Mouse (Mus musculus): ENCODE measurements at regions not wholly inside any gene's neighbourhood (a gene's known extent, or its start where the extent isn't known, plus 50 kb on each side); places are given as distances from the start of the nearest gene placed in this dataset.

DNA sequence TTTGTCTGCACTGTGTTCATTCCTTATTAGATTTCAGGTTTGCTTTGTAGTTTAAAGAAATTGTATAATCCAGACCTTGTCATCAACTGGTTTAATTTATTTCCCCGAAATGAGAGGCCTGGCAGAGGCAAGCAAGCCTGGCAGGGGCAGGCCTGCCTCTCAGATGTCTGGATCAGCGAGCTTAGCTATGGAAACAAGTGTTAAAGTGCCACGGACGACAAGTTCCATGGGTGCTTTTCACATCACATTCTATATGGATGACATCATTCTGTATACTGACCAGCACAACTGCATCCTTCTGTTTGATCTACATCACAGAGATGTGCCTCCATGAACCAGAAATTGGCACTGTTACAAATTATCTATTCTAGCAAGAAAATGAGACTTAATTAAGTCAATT lies 312.5 kb downstream of the Olfr1505 start:
- no peaks in the 10 kb centered on the region for H3K4me1 ChIP-seq (replicated peaks; ENCODE audit: control insufficient read depth, insufficient read depth, low read length)
- no peak overlapping the region for H3K27ac ChIP-seq (ENCODE audit: low read depth, low read length)
- H3K36me3 ChIP-seq (ENCODE audit: control insufficient read depth, insufficient read depth, low read length), result no peaks in the 10 kb centered on the region
- H3K9me3 ChIP-seq (ENCODE audit: control insufficient read depth, low read length), result no peaks in the 10 kb centered on the region
- no peak overlapping the region for H3K9ac ChIP-seq (ENCODE audit: low read length)
- H3K4me3 ChIP-seq (ENCODE audit: low read depth, low read length), result no peak overlapping the region
- DNase-seq (ENCODE audit: low spot score), result no peak
- no peak overlapping the region for H3K4me2 ChIP-seq (ENCODE audit: low read depth, low read length, severe bottlenecking)
- no peak for ATAC-seq (replicated peaks; ENCODE audit: low FRiP score)
- no peaks in the 10 kb centered on the region for H3K27me3 ChIP-seq (ENCODE audit: control insufficient read depth, insufficient read depth, low read length)
- 40% methylated on average over 4 of the region's 4 CpGs for WGBS

DNA sequence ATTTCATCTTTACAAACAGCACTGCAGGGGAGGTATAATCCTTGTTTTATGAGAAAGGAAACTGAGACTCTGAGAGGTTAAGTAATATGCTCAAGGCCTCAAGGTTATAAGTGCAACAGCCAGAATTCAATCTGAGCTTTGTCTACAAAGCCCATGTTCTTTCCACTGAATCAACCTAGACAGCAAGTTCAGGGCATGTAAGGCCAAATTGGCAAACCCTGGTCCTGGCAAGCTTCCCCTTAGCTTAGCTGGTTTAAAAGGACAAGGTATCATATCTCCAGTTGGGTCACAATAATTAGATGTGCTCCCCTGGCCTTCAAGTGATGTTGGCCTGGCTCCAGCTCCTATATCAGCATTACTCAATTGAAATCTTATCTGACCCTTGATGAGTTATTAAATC lies 313.2 kb downstream of the Olfr1505 start:
- no peak overlapping the region for H3K4me3 ChIP-seq (ENCODE audit: low read depth, low read length)
- no peaks in the 10 kb centered on the region for H3K36me3 ChIP-seq (ENCODE audit: control insufficient read depth, insufficient read depth, low read length)
- no peak for DNase-seq (ENCODE audit: low spot score)
- no peak overlapping the region for H3K27ac ChIP-seq (ENCODE audit: low read depth, low read length)
- no peaks in the 10 kb centered on the region for H3K4me1 ChIP-seq (replicated peaks; ENCODE audit: control insufficient read depth, insufficient read depth, low read length)
- no peak for ATAC-seq (replicated peaks; ENCODE audit: low FRiP score)
- H3K4me2 ChIP-seq (ENCODE audit: low read depth, low read length, severe bottlenecking), result no peak overlapping the region
- H3K9ac ChIP-seq (ENCODE audit: low read length), result no peak overlapping the region
- H3K9me3 ChIP-seq (ENCODE audit: control insufficient read depth, low read length), result no peaks in the 10 kb centered on the region
- no peaks in the 10 kb centered on the region for H3K27me3 ChIP-seq (ENCODE audit: control insufficient read depth, insufficient read depth, low read length)

DNA sequence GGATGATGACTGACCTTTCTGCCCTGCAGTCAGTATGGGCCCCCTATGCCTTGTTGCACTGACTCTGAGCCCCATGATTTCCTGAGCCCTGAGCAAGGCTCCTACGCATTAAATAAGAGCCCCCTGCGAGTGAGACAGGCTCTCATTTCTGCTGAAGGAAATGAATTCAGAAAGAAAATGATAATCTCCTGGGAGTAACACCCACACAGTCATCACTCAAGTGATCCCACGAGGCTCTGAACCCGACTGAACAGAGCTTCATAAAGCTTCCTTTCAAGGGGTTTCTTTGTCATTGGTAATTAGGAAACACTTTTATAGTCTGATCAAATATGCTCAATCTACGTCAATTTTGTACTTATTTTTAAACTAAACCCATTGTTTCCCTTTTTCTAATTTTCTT lies 330.2 kb downstream of the Olfr1505 start:
- Histone ChIP-seq H3K9me3 (ENCODE audit: control insufficient read depth, low read length) (no peaks in the 10 kb centered on the region), H3K4me3 (ENCODE audit: low read depth, low read length) (no peak overlapping the region), H3K4me1 (replicated peaks; ENCODE audit: control insufficient read depth, insufficient read depth, low read length) (peaks cover 14% of the 10 kb centered on the region), H3K27ac (ENCODE audit: low read depth, low read length) (no peak overlapping the region), H3K36me3 (ENCODE audit: control insufficient read depth, insufficient read depth, low read length) (no peaks in the 10 kb centered on the region), H3K9ac (ENCODE audit: low read length) (no peak overlapping the region), H3K4me2 (ENCODE audit: low read depth, low read length, severe bottlenecking) (no peak overlapping the region), H3K27me3 (ENCODE audit: control insufficient read depth, insufficient read depth, low read length) (peaks cover 33% of the 10 kb centered on the region)
- ATAC-seq (replicated peaks; ENCODE audit: low FRiP score) (no peak), DNase-seq (ENCODE audit: low spot score) (no peak)
- WGBS, result 30% methylated on average over 5 of the region's 5 CpGs

DNA sequence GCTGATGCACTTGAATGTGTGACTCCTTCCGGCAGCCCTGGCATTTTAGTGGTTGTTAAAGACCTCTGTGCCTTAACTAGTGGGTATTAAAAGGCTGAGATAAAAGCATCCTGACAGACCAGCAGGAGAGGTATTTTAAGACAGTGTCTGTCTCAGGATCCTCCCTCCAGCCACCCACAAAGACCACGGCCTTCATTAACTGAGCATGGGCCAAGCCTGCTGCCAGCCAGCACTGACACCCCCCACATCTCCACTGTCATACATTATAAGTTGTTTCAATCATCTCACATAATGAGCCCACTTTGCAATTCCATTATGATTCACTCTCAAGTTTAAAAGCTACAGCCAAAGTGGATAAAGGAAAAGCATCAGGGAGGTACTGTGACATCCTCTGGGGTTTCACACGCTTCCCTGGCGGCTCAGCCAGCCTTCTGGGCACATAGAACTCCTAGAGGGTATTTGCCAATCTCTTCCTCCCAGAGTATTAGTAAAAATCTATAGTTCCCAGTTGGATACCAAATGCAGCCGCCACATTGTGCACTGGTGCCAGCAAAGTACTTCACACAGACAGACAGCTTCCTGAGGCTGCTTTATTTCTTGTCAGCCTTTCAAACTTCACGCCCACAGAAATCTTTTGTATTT lies 333.8 kb downstream of the Olfr1505 start:
- 51% methylated on average over 6 of the region's 6 CpGs for WGBS
- Histone ChIP-seq H3K4me3 (ENCODE audit: low read depth, low read length) (no peak overlapping the region), H3K36me3 (ENCODE audit: control insufficient read depth, insufficient read depth, low read length) (no peaks in the 10 kb centered on the region), H3K9ac (ENCODE audit: low read length) (no peak overlapping the region), H3K27ac (ENCODE audit: low read depth, low read length) (no peak overlapping the region), H3K27me3 (ENCODE audit: control insufficient read depth, insufficient read depth, low read length) (peaks cover 21% of the 10 kb centered on the region), H3K4me1 (replicated peaks; ENCODE audit: control insufficient read depth, insufficient read depth, low read length) (peaks cover 7% of the 10 kb centered on the region), H3K4me2 (ENCODE audit: low read depth, low read length, severe bottlenecking) (no peak overlapping the region), H3K9me3 (ENCODE audit: control insufficient read depth, low read length) (no peaks in the 10 kb centered on the region)
- DNase-seq (ENCODE audit: low spot score) (no peak), ATAC-seq (replicated peaks; ENCODE audit: low FRiP score) (no peak)

DNA sequence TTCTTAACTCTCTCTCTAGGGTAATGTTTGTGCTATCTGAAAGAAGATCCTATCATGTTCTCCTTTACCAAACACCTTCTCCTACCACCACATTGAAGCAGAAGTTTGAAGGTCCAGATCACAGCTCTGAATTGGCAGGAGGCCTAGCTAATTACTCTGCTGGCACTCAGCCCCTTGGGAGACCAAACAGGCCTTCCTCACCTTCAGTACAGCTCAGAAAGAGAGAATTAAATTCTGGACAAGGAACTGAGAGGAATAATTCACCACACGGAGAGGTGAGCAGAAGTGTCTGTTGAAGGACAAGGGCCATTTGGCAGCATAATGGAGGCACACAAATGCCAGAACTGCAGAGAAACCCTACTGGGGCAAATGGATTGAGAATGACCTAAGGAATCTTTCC lies 334.6 kb downstream of the Olfr1505 start:
- DNase-seq (ENCODE audit: low spot score) (no peak), ATAC-seq (replicated peaks; ENCODE audit: low FRiP score) (no peak)
- Histone ChIP-seq H3K9ac (ENCODE audit: low read length) (no peak overlapping the region), H3K4me3 (ENCODE audit: low read depth, low read length) (no peak overlapping the region), H3K27ac (ENCODE audit: low read depth, low read length) (no peak overlapping the region), H3K36me3 (ENCODE audit: control insufficient read depth, insufficient read depth, low read length) (no peaks in the 10 kb centered on the region), H3K4me2 (ENCODE audit: low read depth, low read length, severe bottlenecking) (no peak overlapping the region), H3K4me1 (replicated peaks; ENCODE audit: control insufficient read depth, insufficient read depth, low read length) (0 out of 2 replicates have a peak, but pooled peaks cover 2% of the 10 kb centered on the region), H3K27me3 (ENCODE audit: control insufficient read depth, insufficient read depth, low read length) (peaks cover 14% of the 10 kb centered on the region), H3K9me3 (ENCODE audit: control insufficient read depth, low read length) (no peaks in the 10 kb centered on the region)
- WGBS, result 42% methylated on average over 1 of the region's 1 CpGs

DNA sequence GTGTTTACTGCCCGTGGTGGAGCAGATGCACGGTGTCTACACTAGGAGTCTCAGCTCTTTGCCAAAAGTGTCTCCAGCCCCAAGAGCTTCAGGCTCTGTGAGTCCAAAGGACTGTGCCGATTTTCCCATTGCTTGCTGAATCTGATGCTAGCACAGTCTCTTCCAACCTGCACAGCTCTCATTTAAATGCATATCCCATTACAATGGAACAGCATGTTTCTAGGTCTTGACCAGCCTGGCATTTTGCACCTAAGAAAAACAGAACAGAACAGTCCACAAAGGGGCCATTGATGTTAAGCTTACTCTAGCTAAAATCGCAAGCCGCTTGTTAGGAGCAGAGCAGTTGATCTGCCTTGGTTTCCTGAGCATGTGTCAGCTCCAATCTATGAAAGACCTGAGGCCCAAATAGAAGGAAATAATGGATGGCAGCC lies 339.2 kb downstream of the Tle4 start:
- Histone ChIP-seq H3K4me1 (replicated peaks; ENCODE audit: control insufficient read depth, insufficient read depth, low read length) (peaks cover 7% of the 10 kb centered on the region; the same call in 1 of the 2 replicates), H3K4me2 (ENCODE audit: low read depth, low read length, severe bottlenecking) (peak overlapping the region; percentile 20; the same call in 1 of the 2 replicates), H3K9me3 (ENCODE audit: control insufficient read depth, low read length) (no peaks in the 10 kb centered on the region), H3K36me3 (ENCODE audit: control insufficient read depth, insufficient read depth, low read length) (no peaks in the 10 kb centered on the region), H3K9ac (ENCODE audit: low read length) (no peak overlapping the region), H3K27ac (ENCODE audit: low read depth, low read length) (peak overlapping the region; percentile 51; the same call in 1 of the 2 replicates), H3K4me3 (ENCODE audit: low read depth, low read length) (no peak overlapping the region), H3K27me3 (ENCODE audit: control insufficient read depth, insufficient read depth, low read length) (no peaks in the 10 kb centered on the region)
- ATAC-seq (replicated peaks; ENCODE audit: low FRiP score), result peak; percentile 92
- 4% methylated on average over 5 of the region's 5 CpGs for WGBS
- DNase-seq (ENCODE audit: low spot score), result peak; percentile 55

DNA sequence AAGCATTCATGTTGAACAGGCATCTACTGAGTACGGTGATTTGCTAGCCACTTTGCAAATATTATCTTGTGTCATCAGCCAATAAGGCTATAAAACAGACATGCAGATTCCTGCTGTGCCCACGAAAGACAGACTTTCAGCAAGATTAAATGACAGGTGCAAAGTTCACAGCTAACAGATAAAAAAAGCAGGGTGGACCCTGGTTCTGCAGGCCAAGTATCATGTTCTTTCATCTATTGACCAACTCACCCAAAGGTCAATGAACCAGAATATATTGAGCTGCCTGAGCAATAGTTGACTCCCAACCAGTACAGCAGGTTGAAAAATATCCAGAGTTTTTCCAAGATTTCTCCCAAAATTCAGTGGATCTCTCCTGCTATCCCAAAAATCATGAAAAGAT lies 338.6 kb downstream of the Tle4 start:
- no peaks in the 10 kb centered on the region for H3K9me3 ChIP-seq (ENCODE audit: control insufficient read depth, low read length)
- H3K36me3 ChIP-seq (ENCODE audit: control insufficient read depth, insufficient read depth, low read length), result no peaks in the 10 kb centered on the region
- no peak overlapping the region for H3K4me2 ChIP-seq (ENCODE audit: low read depth, low read length, severe bottlenecking)
- H3K27me3 ChIP-seq (ENCODE audit: control insufficient read depth, insufficient read depth, low read length), result no peaks in the 10 kb centered on the region
- ATAC-seq (replicated peaks; ENCODE audit: low FRiP score) (no peak; the same call in 1 of the 2 replicates), DNase-seq (ENCODE audit: low spot score) (no peak)
- 9% methylated on average over 2 of the region's 2 CpGs for WGBS
- peaks cover 7% of the 10 kb centered on the region; the same call in 1 of the 2 replicates for H3K4me1 ChIP-seq (replicated peaks; ENCODE audit: control insufficient read depth, insufficient read depth, low read length)
- peak overlapping the region; percentile 37; the same call in 1 of the 2 replicates for H3K27ac ChIP-seq (ENCODE audit: low read depth, low read length)
- H3K4me3 ChIP-seq (ENCODE audit: low read depth, low read length), result no peak overlapping the region
- H3K9ac ChIP-seq (ENCODE audit: low read length), result no peak overlapping the region

DNA sequence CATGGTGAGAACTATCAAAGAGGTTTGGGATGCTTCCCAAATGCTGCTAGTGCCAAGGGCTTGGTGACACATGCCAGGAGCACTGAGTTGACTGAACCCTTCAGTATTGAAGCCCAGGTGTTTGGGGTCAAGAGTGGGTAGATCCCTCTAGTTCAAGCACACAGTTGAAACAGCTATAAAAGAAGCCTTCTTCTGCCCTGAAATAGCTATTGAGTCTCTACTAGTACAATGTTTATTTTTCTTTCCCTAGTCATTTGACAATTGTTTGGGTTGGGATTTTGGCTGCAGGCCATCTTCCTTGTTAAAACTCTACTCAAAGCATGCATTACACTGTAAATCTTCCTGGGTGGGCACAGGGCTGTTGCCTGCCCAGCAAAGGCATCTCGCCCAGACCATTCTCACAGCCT lies 308.5 kb downstream of the Tle4 start:
- H3K4me3 ChIP-seq (ENCODE audit: low read depth, low read length), result no peak overlapping the region
- no peak overlapping the region for H3K4me2 ChIP-seq (ENCODE audit: low read depth, low read length, severe bottlenecking)
- no peak for DNase-seq (ENCODE audit: low spot score)
- H3K9me3 ChIP-seq (ENCODE audit: control insufficient read depth, low read length), result no peaks in the 10 kb centered on the region
- no peaks in the 10 kb centered on the region for H3K36me3 ChIP-seq (ENCODE audit: control insufficient read depth, insufficient read depth, low read length)
- H3K27ac ChIP-seq (ENCODE audit: low read depth, low read length), result no peak overlapping the region
- no peaks in the 10 kb centered on the region for H3K4me1 ChIP-seq (replicated peaks; ENCODE audit: control insufficient read depth, insufficient read depth, low read length)
- H3K9ac ChIP-seq (ENCODE audit: low read length), result no peak overlapping the region
- WGBS, result 89% methylated on average over 1 of the region's 1 CpGs
- no peaks in the 10 kb centered on the region for H3K27me3 ChIP-seq (ENCODE audit: control insufficient read depth, insufficient read depth, low read length)
- no peak for ATAC-seq (replicated peaks; ENCODE audit: low FRiP score)

DNA sequence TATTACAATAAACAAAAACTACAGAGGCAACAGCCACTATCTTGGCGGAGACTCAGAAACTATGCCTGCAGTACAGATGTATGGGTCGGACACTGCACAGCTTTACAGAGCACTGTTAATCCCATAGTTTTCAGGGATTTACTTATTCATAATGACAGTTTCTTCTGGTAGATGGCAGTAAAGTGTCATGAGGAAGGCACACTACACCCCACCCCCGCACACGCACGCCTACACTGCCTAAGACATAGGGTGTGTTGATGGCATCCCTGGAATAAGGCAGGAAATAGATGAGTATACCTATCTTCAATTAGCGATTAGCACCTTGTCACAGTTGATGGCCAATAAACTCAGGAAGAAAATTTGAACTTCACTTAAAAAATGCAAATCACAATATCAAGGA lies 306.9 kb downstream of the Tle4 start:
- ATAC-seq (replicated peaks; ENCODE audit: low FRiP score) (no peak), DNase-seq (ENCODE audit: low spot score) (no peak)
- no peaks in the 10 kb centered on the region for H3K36me3 ChIP-seq (ENCODE audit: control insufficient read depth, insufficient read depth, low read length)
- no peak overlapping the region for H3K4me3 ChIP-seq (ENCODE audit: low read depth, low read length)
- no peaks in the 10 kb centered on the region for H3K27me3 ChIP-seq (ENCODE audit: control insufficient read depth, insufficient read depth, low read length)
- H3K4me1 ChIP-seq (replicated peaks; ENCODE audit: control insufficient read depth, insufficient read depth, low read length), result no peaks in the 10 kb centered on the region
- no peak overlapping the region for H3K4me2 ChIP-seq (ENCODE audit: low read depth, low read length, severe bottlenecking)
- no peak overlapping the region for H3K27ac ChIP-seq (ENCODE audit: low read depth, low read length)
- no peaks in the 10 kb centered on the region for H3K9me3 ChIP-seq (ENCODE audit: control insufficient read depth, low read length)
- 83% methylated on average over 6 of the region's 6 CpGs for WGBS
- H3K9ac ChIP-seq (ENCODE audit: low read length), result no peak overlapping the region
